Mouse (Mus musculus): ENCODE measurements around the gene Elmo2. TPM values are rescaled to one million over a fixed set of nuclear protein-coding genes. Genes with fewer than 3 reads are reported as not detected.

Elmo2 gene
- polyA plus RNA-seq, 1 experiment from 2014 or later = 82.3 TPM

GRCm38 (mm10) chr2:165252801-165253200 is 73.5 kb downstream of the Elmo2 start:
- no peak overlapping the region for H3K9ac ChIP-seq
- H3K27ac ChIP-seq = no peak overlapping the region
- H3K36me3 ChIP-seq = no peaks in the 10 kb centered on the region
- H3K4me2 ChIP-seq = no peak overlapping the region
- ATAC-seq (replicated peaks; ENCODE audit: low FRiP score) = no peak
- peaks cover 19% of the 10 kb centered on the region for H3K4me1 ChIP-seq
- 38% methylated on average over 9 of the region's 9 CpGs for WGBS
- no peaks in the 10 kb centered on the region for H3K9me3 ChIP-seq (replicated peaks)
- H3K4me3 ChIP-seq (replicated peaks) = no peak overlapping the region
- H3K27me3 ChIP-seq = peaks cover 80% of the 10 kb centered on the region

- no peak overlapping the region for H3K9ac ChIP-seq
- no peaks in the 10 kb centered on the region for H3K36me3 ChIP-seq
- H3K4me3 ChIP-seq (replicated peaks) = no peak overlapping the region
- 60% methylated on average over 8 of the region's 8 CpGs for WGBS
- no peak overlapping the region for H3K4me2 ChIP-seq
- peaks cover 80% of the 10 kb centered on the region for H3K27me3 ChIP-seq
- H3K27ac ChIP-seq = no peak overlapping the region
- ATAC-seq (replicated peaks; ENCODE audit: low FRiP score) = no peak
- no peaks in the 10 kb centered on the region for H3K9me3 ChIP-seq (replicated peaks)
- H3K4me1 ChIP-seq = peaks cover 19% of the 10 kb centered on the region
Measured at GRCm38 (mm10) chr2:165252381-165252780, 73.9 kb downstream of the Elmo2 start.

- Histone ChIP-seq H3K4me2 (no peak overlapping the region), H3K27ac (no peak overlapping the region), H3K27me3 (peaks cover 80% of the 10 kb centered on the region), H3K36me3 (no peaks in the 10 kb centered on the region), H3K9me3 (replicated peaks) (no peaks in the 10 kb centered on the region), H3K4me1 (peaks cover 19% of the 10 kb centered on the region), H3K4me3 (replicated peaks) (no peak overlapping the region), H3K9ac (no peak overlapping the region)
- no peak for ATAC-seq (replicated peaks; ENCODE audit: low FRiP score)
- WGBS = 28% methylated on average over 1 of the region's 1 CpGs
Measured at GRCm38 (mm10) chr2:165250903-165251302, 75.4 kb downstream of the Elmo2 start.

- ATAC-seq (replicated peaks; ENCODE audit: low FRiP score) = no peak
- Histone ChIP-seq H3K9me3 (replicated peaks) (no peaks in the 10 kb centered on the region), H3K4me3 (replicated peaks) (no peak overlapping the region), H3K27ac (no peak overlapping the region), H3K36me3 (no peaks in the 10 kb centered on the region), H3K4me1 (peaks cover 10% of the 10 kb centered on the region), H3K27me3 (peaks cover 78% of the 10 kb centered on the region), H3K9ac (no peak overlapping the region), H3K4me2 (no peak overlapping the region)
- 14% methylated on average over 3 of the region's 3 CpGs for WGBS
Measured at GRCm38 (mm10) chr2:165248967-165249366, 77.3 kb downstream of the Elmo2 start.

- no peak for ATAC-seq (replicated peaks; ENCODE audit: low FRiP score)
- Histone ChIP-seq H3K4me2 (no peak overlapping the region), H3K4me1 (peaks cover 12% of the 10 kb centered on the region), H3K27ac (no peak overlapping the region), H3K9me3 (replicated peaks) (no peaks in the 10 kb centered on the region), H3K27me3 (peaks cover 79% of the 10 kb centered on the region), H3K9ac (no peak overlapping the region), H3K36me3 (no peaks in the 10 kb centered on the region), H3K4me3 (replicated peaks) (no peak overlapping the region)
- 20% methylated on average over 11 of the region's 11 CpGs for WGBS
Measured at GRCm38 (mm10) chr2:165246349-165246748, 79.9 kb downstream of the Elmo2 start.

- H3K27me3 ChIP-seq = peaks cover 96% of the 10 kb centered on the region
- no peak for ATAC-seq (replicated peaks; ENCODE audit: low FRiP score)
- H3K9me3 ChIP-seq (replicated peaks) = no peaks in the 10 kb centered on the region
- no peak overlapping the region for H3K4me3 ChIP-seq (replicated peaks)
- no peak overlapping the region for H3K27ac ChIP-seq
- WGBS = 7% methylated on average over 11 of the region's 11 CpGs
- H3K36me3 ChIP-seq = no peaks in the 10 kb centered on the region
- H3K4me2 ChIP-seq = no peak overlapping the region
- H3K4me1 ChIP-seq = peaks cover 26% of the 10 kb centered on the region
- no peak overlapping the region for H3K9ac ChIP-seq
Measured at GRCm38 (mm10) chr2:165243122-165243720, 83.1 kb downstream of the Elmo2 start.

GRCm38 (mm10) chr2:165242575-165242974 is 83.7 kb downstream of the Elmo2 start:
- 3% methylated on average over 13 of the region's 13 CpGs for WGBS
- Histone ChIP-seq H3K36me3 (no peaks in the 10 kb centered on the region), H3K4me2 (no peak overlapping the region), H3K27me3 (peaks cover 96% of the 10 kb centered on the region), H3K9me3 (replicated peaks) (no peaks in the 10 kb centered on the region), H3K27ac (no peak overlapping the region), H3K4me1 (peaks cover 26% of the 10 kb centered on the region), H3K4me3 (replicated peaks) (no peak overlapping the region), H3K9ac (no peak overlapping the region)
- ATAC-seq (replicated peaks; ENCODE audit: low FRiP score) = no peak

GRCm38 (mm10) chr2:165241786-165242185 is 84.5 kb downstream of the Elmo2 start:
- Histone ChIP-seq H3K4me1 (peaks cover 30% of the 10 kb centered on the region), H3K4me3 (replicated peaks) (no peak overlapping the region), H3K9me3 (replicated peaks) (no peaks in the 10 kb centered on the region), H3K36me3 (no peaks in the 10 kb centered on the region), H3K9ac (no peak overlapping the region), H3K27me3 (peaks cover 94% of the 10 kb centered on the region), H3K4me2 (no peak overlapping the region), H3K27ac (no peak overlapping the region)
- ATAC-seq (replicated peaks; ENCODE audit: low FRiP score) = no peak
- WGBS = 60% methylated on average over 7 of the region's 7 CpGs

GRCm38 (mm10) chr2:165240371-165240770 is 85.9 kb downstream of the Elmo2 start:
- Histone ChIP-seq H3K36me3 (no peaks in the 10 kb centered on the region), H3K4me3 (replicated peaks) (no peak overlapping the region), H3K27me3 (peaks cover 96% of the 10 kb centered on the region), H3K9ac (no peak overlapping the region), H3K4me1 (peaks cover 44% of the 10 kb centered on the region), H3K27ac (no peak overlapping the region), H3K9me3 (replicated peaks) (no peaks in the 10 kb centered on the region), H3K4me2 (no peak overlapping the region)
- 27% methylated on average over 8 of the region's 8 CpGs for WGBS
- no peak for ATAC-seq (replicated peaks; ENCODE audit: low FRiP score)

GRCm38 (mm10) chr2:165239533-165240144 is 86.6 kb downstream of the Elmo2 start:
- Histone ChIP-seq H3K4me2 (no peak overlapping the region), H3K27me3 (peaks cover 98% of the 10 kb centered on the region), H3K4me1 (peaks cover 51% of the 10 kb centered on the region), H3K9me3 (replicated peaks) (no peaks in the 10 kb centered on the region), H3K36me3 (no peaks in the 10 kb centered on the region), H3K9ac (no peak overlapping the region), H3K27ac (no peak overlapping the region), H3K4me3 (replicated peaks) (no peak overlapping the region)
- 19% methylated on average over 15 of the region's 15 CpGs for WGBS
- no peak for ATAC-seq (replicated peaks; ENCODE audit: low FRiP score)

- Histone ChIP-seq H3K9ac (no peak overlapping the region), H3K36me3 (no peaks in the 10 kb centered on the region), H3K4me2 (no peak overlapping the region), H3K4me3 (replicated peaks) (no peak overlapping the region), H3K9me3 (replicated peaks) (no peaks in the 10 kb centered on the region), H3K27me3 (peaks cover 98% of the 10 kb centered on the region), H3K27ac (no peak overlapping the region), H3K4me1 (peaks cover 62% of the 10 kb centered on the region)
- ATAC-seq (replicated peaks; ENCODE audit: low FRiP score) = no peak
- WGBS = 5% methylated on average over 12 of the region's 12 CpGs
Measured at GRCm38 (mm10) chr2:165238416-165239145, 87.7 kb downstream of the Elmo2 start.
